Mouse (Mus musculus) embryo, embryonic 10 days (tissue): ENCODE measurements at regions not wholly inside any gene's neighbourhood (a gene's known extent, or its start where the extent isn't known, plus 50 kb on each side); places are given as distances from the start of the nearest gene placed in this dataset.

ENCODE experiments used
- DNase-seq: peaks from one replicate; pipeline ENCODE4 v3.0.0-alpha.2; 2015; ENCODE audit warnings: low spot score

GRCm38 (mm10) chr12:10256385-10256784, 113.4 kb upstream of the Nt5c1b start:
- no peak for DNase-seq

GRCm38 (mm10) chr12:10266201-10266600, 103.6 kb upstream of the Nt5c1b start:
- no peak for DNase-seq

- no peak for DNase-seq
Observed at GRCm38 (mm10) chr12:10272038-10272437, 97.7 kb upstream of the Nt5c1b start.

- no peak for DNase-seq
Observed at GRCm38 (mm10) chr12:10275226-10275625, 94.5 kb upstream of the Nt5c1b start.

GRCm38 (mm10) chr12:10292646-10293045, 77.1 kb upstream of the Nt5c1b start:
- peak; percentile 7 for DNase-seq

- DNase-seq, result no peak
Observed at GRCm38 (mm10) chr12:10305970-10306369, 63.8 kb upstream of the Nt5c1b start.
